Mouse (Mus musculus): ENCODE measurements around the gene Ano8. TPM values are rescaled to one million over a fixed set of nuclear protein-coding genes. Genes with fewer than 3 reads are reported as not detected.

Ano8 gene
- polyA plus RNA-seq, 1 experiment, result 3.3 TPM

GRCm38 (mm10) chr8:71516786-71517185 is 31.0 kb upstream of the Ano8 start:
- no peaks in the 10 kb centered on the region for H3K9me3 ChIP-seq
- peaks cover 12% of the 10 kb centered on the region for H3K27me3 ChIP-seq (replicated peaks)
- H3K4me1 ChIP-seq, result peaks cover 31% of the 10 kb centered on the region
- H3K36me3 ChIP-seq (replicated peaks; ENCODE audit: low read length), result no peaks in the 10 kb centered on the region
- H3K4me3 ChIP-seq (replicated peaks), result no peak overlapping the region
- TF ChIP-seq FLI1 (IDR thresholded peaks at IDR 0.05; ENCODE audit: low read length) (no peak), GATA1 (IDR thresholded peaks at IDR 0.05; ENCODE audit: borderline replicate concordance, low read length) (no peak)

- H3K4me1 ChIP-seq, result peaks cover 34% of the 10 kb centered on the region
- peaks cover 25% of the 10 kb centered on the region for H3K27me3 ChIP-seq (replicated peaks)
- TF ChIP-seq GATA1 (IDR thresholded peaks at IDR 0.05; ENCODE audit: borderline replicate concordance, low read length) (no peak), FLI1 (IDR thresholded peaks at IDR 0.05; ENCODE audit: low read length) (no peak)
Measured at GRCm38 (mm10) chr8:71515043-71515442, 29.3 kb upstream of the Ano8 start.

GRCm38 (mm10) chr8:71513018-71513754 is 27.4 kb upstream of the Ano8 start:
- H3K4me1 ChIP-seq, result peaks cover 45% of the 10 kb centered on the region
- no peaks in the 10 kb centered on the region for H3K36me3 ChIP-seq (replicated peaks; ENCODE audit: low read length)
- no peak overlapping the region for H3K4me3 ChIP-seq (replicated peaks)
- TF ChIP-seq GATA1 (IDR thresholded peaks at IDR 0.05; ENCODE audit: borderline replicate concordance, low read length) (no peak), FLI1 (IDR thresholded peaks at IDR 0.05; ENCODE audit: low read length) (no peak)
- peaks cover 42% of the 10 kb centered on the region for H3K27me3 ChIP-seq (replicated peaks)
- no peaks in the 10 kb centered on the region for H3K9me3 ChIP-seq

More at GRCm38 (mm10) chr8:71515043-71515442, 29.3 kb upstream of the Ano8 start:
- Histone ChIP-seq H3K4me3 (replicated peaks) (no peak overlapping the region), H3K36me3 (replicated peaks; ENCODE audit: low read length) (no peaks in the 10 kb centered on the region), H3K9me3 (no peaks in the 10 kb centered on the region)

GRCm38 (mm10) chr8:71511644-71512043 is 25.9 kb upstream of the Ano8 start, which contains the start of gene Plvap:
TSS of gene Plvap (minus strand) at chr8:71511752.
- Histone ChIP-seq H3K27me3 (replicated peaks) (peaks cover 49% of the 10 kb centered on the region), H3K4me3 (replicated peaks) (peak within 1 kb of the TSS; percentile 84), H3K9me3 (no peaks in the 10 kb centered on the region), H3K4me1 (peaks cover 57% of the 10 kb centered on the region), H3K36me3 (replicated peaks; ENCODE audit: low read length) (no peaks in the 10 kb centered on the region)
- TF ChIP-seq GATA1 (IDR thresholded peaks at IDR 0.05; ENCODE audit: borderline replicate concordance, low read length) (no peak), FLI1 (IDR thresholded peaks at IDR 0.05; ENCODE audit: low read length) (no peak)

- Histone ChIP-seq H3K9me3 (no peaks in the 10 kb centered on the region), H3K36me3 (replicated peaks; ENCODE audit: low read length) (no peaks in the 10 kb centered on the region), H3K4me3 (replicated peaks) (no peak overlapping the region), H3K27me3 (replicated peaks) (peaks cover 73% of the 10 kb centered on the region), H3K4me1 (peaks cover 69% of the 10 kb centered on the region)
- TF ChIP-seq GATA1 (IDR thresholded peaks at IDR 0.05; ENCODE audit: borderline replicate concordance, low read length), result no peak
- no peak for TF ChIP-seq FLI1 (IDR thresholded peaks at IDR 0.05; ENCODE audit: low read length)
Measured at GRCm38 (mm10) chr8:71509316-71509715, 23.6 kb upstream of the Ano8 start.

- Histone ChIP-seq H3K36me3 (replicated peaks; ENCODE audit: low read length) (no peaks in the 10 kb centered on the region), H3K9me3 (no peaks in the 10 kb centered on the region), H3K27me3 (replicated peaks) (peaks cover 76% of the 10 kb centered on the region), H3K4me3 (replicated peaks) (peak overlapping the region; percentile 84), H3K4me1 (peaks cover 67% of the 10 kb centered on the region)
- TF ChIP-seq FLI1 (IDR thresholded peaks at IDR 0.05; ENCODE audit: low read length) (no peak), GATA1 (IDR thresholded peaks at IDR 0.05; ENCODE audit: borderline replicate concordance, low read length) (no peak)
Measured at GRCm38 (mm10) chr8:71507589-71508104, 21.9 kb upstream of the Ano8 start.

- TF ChIP-seq FLI1 (IDR thresholded peaks at IDR 0.05; ENCODE audit: low read length) (no peak), GATA1 (IDR thresholded peaks at IDR 0.05; ENCODE audit: borderline replicate concordance, low read length) (no peak)
- Histone ChIP-seq H3K4me3 (replicated peaks) (no peak overlapping the region), H3K9me3 (no peaks in the 10 kb centered on the region), H3K4me1 (peaks cover 53% of the 10 kb centered on the region), H3K36me3 (replicated peaks; ENCODE audit: low read length) (no peaks in the 10 kb centered on the region), H3K27me3 (replicated peaks) (peaks cover 69% of the 10 kb centered on the region)
Measured at GRCm38 (mm10) chr8:71505979-71506378, 20.2 kb upstream of the Ano8 start.

- H3K4me1 ChIP-seq, result peaks cover 57% of the 10 kb centered on the region
- H3K9me3 ChIP-seq, result no peaks in the 10 kb centered on the region
- TF ChIP-seq GATA1 (IDR thresholded peaks at IDR 0.05; ENCODE audit: borderline replicate concordance, low read length) (no peak), FLI1 (IDR thresholded peaks at IDR 0.05; ENCODE audit: low read length) (no peak)
- H3K36me3 ChIP-seq (replicated peaks; ENCODE audit: low read length), result no peaks in the 10 kb centered on the region
- peaks cover 65% of the 10 kb centered on the region for H3K27me3 ChIP-seq (replicated peaks)
- H3K4me3 ChIP-seq (replicated peaks), result no peak overlapping the region
Measured at GRCm38 (mm10) chr8:71505326-71505725, 19.6 kb upstream of the Ano8 start.

GRCm38 (mm10) chr8:71504349-71504748 is 18.6 kb upstream of the Ano8 start:
- Histone ChIP-seq H3K4me1 (peaks cover 56% of the 10 kb centered on the region), H3K9me3 (no peaks in the 10 kb centered on the region), H3K36me3 (replicated peaks; ENCODE audit: low read length) (no peaks in the 10 kb centered on the region), H3K4me3 (replicated peaks) (no peak overlapping the region), H3K27me3 (replicated peaks) (peaks cover 55% of the 10 kb centered on the region)
- TF ChIP-seq GATA1 (IDR thresholded peaks at IDR 0.05; ENCODE audit: borderline replicate concordance, low read length) (no peak), FLI1 (IDR thresholded peaks at IDR 0.05; ENCODE audit: low read length) (no peak)
